Mouse (Mus musculus) liver, embryonic 13.5 days (tissue): ENCODE results near the gene Ppp1cb. TPM values are rescaled to one million over a fixed set of nuclear protein-coding genes. Genes with fewer than 3 reads are reported as not detected.

ENCODE experiments used
- ATAC-seq: fragments of 200-750 bp; cut with Nextera tagmentation; 2 replicates; pipeline ENCODE4 v1.8.0; 2017; ENCODE audit warnings: low read depth, mild to moderate bottlenecking, moderate number of reproducible peaks, moderate library complexity
- DNase-seq: peaks from one replicate; pipeline ENCODE4 v3.0.0; 2022
- H3K27ac ChIP-seq: fragments of 300-500 bp; sonication (generic); 2 replicates; pipeline ENCODE4 v1.5.1; 2015; ENCODE audit warnings: moderate library complexity, mild to moderate bottlenecking, inconsistent platforms
- H3K27me3 ChIP-seq: fragments of 300-500 bp; sonication (generic); 2 replicates; pipeline ENCODE4 v1.6.1; 2015; ENCODE audit warnings: mild to moderate bottlenecking, inconsistent platforms
- H3K36me3 ChIP-seq: fragments of 300-500 bp; sonication (generic); 2 replicates; pipeline ENCODE4 v1.6.1; 2015; ENCODE audit warnings: mild to moderate bottlenecking, inconsistent platforms
- H3K4me1 ChIP-seq: fragments of 300-500 bp; sonication (generic); replicated peaks from 2 replicates; pipeline ENCODE4 v1.6.1; 2015; ENCODE audit warnings: inconsistent platforms
- H3K4me2 ChIP-seq: fragments of 300-500 bp; sonication (generic); 2 replicates; pipeline ENCODE4 v1.6.1; 2015; ENCODE audit warnings: inconsistent platforms, mild to moderate bottlenecking, moderate library complexity
- H3K4me3 ChIP-seq: fragments of 300-500 bp; sonication (generic); replicated peaks from 2 replicates; pipeline ENCODE4 v1.5.1; 2015; ENCODE audit warnings: mild to moderate bottlenecking, inconsistent platforms
- H3K9ac ChIP-seq: fragments of 300-500 bp; sonication (generic); 2 replicates; pipeline ENCODE4 v1.6.1; 2015; ENCODE audit warnings: mild to moderate bottlenecking, inconsistent platforms
- H3K9me3 ChIP-seq: fragments of 300-500 bp; sonication (generic); replicated peaks from 2 replicates; pipeline ENCODE4 v1.6.1; 2016; ENCODE audit warnings: inconsistent platforms
- WGBS: fragments of 180-500 bp; shearing (Covaris S2); methylation state at CpG from one replicate; pipeline ENCODE4 v1.1.7; 2015; ENCODE audit not compliant: insufficient replicate concordance; 5-methylcytosine and 5-hydroxymethylcytosine counted together
- polyA plus RNA-seq: library from polyadenylated mRNA; unstranded; fragments of >200 nt; fragmentation: Nextera tagmentation; extraction: Ambion mirVana; gene quantifications from 2 replicates; pipeline ENCODE4 v1.2.1, GENCODE M21; 2015

Gene Ppp1cb
- polyA plus RNA-seq, 1 experiment from 2014 or later: 117 TPM

GRCm38 (mm10) chr5:32488044-32488443 is 29.4 kb downstream of the Ppp1cb start:
- Histone ChIP-seq H3K36me3 (peaks cover 83% of the 10 kb centered on the region), H3K4me1 (no peaks in the 10 kb centered on the region), H3K4me2 (no peak overlapping the region), H3K9ac (no peak overlapping the region), H3K27ac (no peak overlapping the region), H3K27me3 (no peaks in the 10 kb centered on the region), H3K9me3 (no peaks in the 10 kb centered on the region), H3K4me3 (no peak overlapping the region)
- ATAC-seq (no peak), DNase-seq (no peak)
- 81% methylated on average over 2 of the region's 2 CpGs for WGBS

- DNase-seq (no peak), ATAC-seq (no peak)
- H3K36me3 ChIP-seq: peaks cover 66% of the 10 kb centered on the region
- 74% methylated on average over 3 of the region's 3 CpGs for WGBS
- no peak overlapping the region for H3K4me2 ChIP-seq
- H3K9me3 ChIP-seq: no peaks in the 10 kb centered on the region
- no peak overlapping the region for H3K4me3 ChIP-seq
- no peaks in the 10 kb centered on the region for H3K4me1 ChIP-seq
- H3K9ac ChIP-seq: no peak overlapping the region
- H3K27me3 ChIP-seq: no peaks in the 10 kb centered on the region
- no peak overlapping the region for H3K27ac ChIP-seq
Observed at GRCm38 (mm10) chr5:32494084-32494700, 35.5 kb downstream of the Ppp1cb start.

GRCm38 (mm10) chr5:32508766-32509165 is 50.1 kb downstream of the Ppp1cb start:
- no peaks in the 10 kb centered on the region for H3K9me3 ChIP-seq
- no peak overlapping the region for H3K4me3 ChIP-seq
- ATAC-seq (no peak), DNase-seq (no peak)
- H3K9ac ChIP-seq: no peak overlapping the region
- H3K36me3 ChIP-seq: 0 out of 2 replicates have a peak, but pooled peaks cover 2% of the 10 kb centered on the region
- H3K4me1 ChIP-seq: no peaks in the 10 kb centered on the region
- H3K27me3 ChIP-seq: no peaks in the 10 kb centered on the region
- no peak overlapping the region for H3K4me2 ChIP-seq
- no peak overlapping the region for H3K27ac ChIP-seq
- 65% methylated on average over 3 of the region's 3 CpGs for WGBS

- Histone ChIP-seq H3K4me2 (no peak overlapping the region), H3K4me1 (no peaks in the 10 kb centered on the region), H3K27me3 (no peaks in the 10 kb centered on the region), H3K9ac (no peak overlapping the region), H3K4me3 (no peak overlapping the region), H3K27ac (no peak overlapping the region), H3K9me3 (no peaks in the 10 kb centered on the region), H3K36me3 (no peaks in the 10 kb centered on the region)
- DNase-seq (no peak), ATAC-seq (no peak)
- 35% methylated on average over 1 of the region's 1 CpGs for WGBS
Observed at GRCm38 (mm10) chr5:32520381-32520780, 61.7 kb downstream of the Ppp1cb start.

- no peak overlapping the region for H3K9ac ChIP-seq
- no peaks in the 10 kb centered on the region for H3K36me3 ChIP-seq
- no peak for DNase-seq
- no peak overlapping the region for H3K27ac ChIP-seq
- 66% methylated on average over 2 of the region's 2 CpGs for WGBS
- no peak for ATAC-seq
- no peaks in the 10 kb centered on the region for H3K9me3 ChIP-seq
- H3K4me1 ChIP-seq: no peaks in the 10 kb centered on the region
- no peak overlapping the region for H3K4me2 ChIP-seq
- H3K27me3 ChIP-seq: no peaks in the 10 kb centered on the region
- H3K4me3 ChIP-seq: no peak overlapping the region
Observed at GRCm38 (mm10) chr5:32549449-32549848, 90.8 kb downstream of the Ppp1cb start.

- 14% methylated on average over 1 of the region's 1 CpGs for WGBS
- DNase-seq (no peak), ATAC-seq (no peak)
- Histone ChIP-seq H3K4me1 (no peaks in the 10 kb centered on the region), H3K4me2 (no peak overlapping the region), H3K4me3 (no peak overlapping the region), H3K27me3 (no peaks in the 10 kb centered on the region), H3K9ac (no peak overlapping the region), H3K27ac (no peak overlapping the region), H3K9me3 (no peaks in the 10 kb centered on the region), H3K36me3 (no peaks in the 10 kb centered on the region)
Observed at GRCm38 (mm10) chr5:32564697-32565096, 106.1 kb downstream of the Ppp1cb start.

Other genes with a start within 250 kb of the Ppp1cb start
- gene Plb1, start 226.1 kb upstream of the Ppp1cb start, polyA plus RNA-seq: not detected in 2 replicates
- 5.4 and 6.8 TPM in 2 replicates for gene Yes1, start 152.3 kb downstream of the Ppp1cb start, polyA plus RNA-seq